In the genomic region with DNA sequence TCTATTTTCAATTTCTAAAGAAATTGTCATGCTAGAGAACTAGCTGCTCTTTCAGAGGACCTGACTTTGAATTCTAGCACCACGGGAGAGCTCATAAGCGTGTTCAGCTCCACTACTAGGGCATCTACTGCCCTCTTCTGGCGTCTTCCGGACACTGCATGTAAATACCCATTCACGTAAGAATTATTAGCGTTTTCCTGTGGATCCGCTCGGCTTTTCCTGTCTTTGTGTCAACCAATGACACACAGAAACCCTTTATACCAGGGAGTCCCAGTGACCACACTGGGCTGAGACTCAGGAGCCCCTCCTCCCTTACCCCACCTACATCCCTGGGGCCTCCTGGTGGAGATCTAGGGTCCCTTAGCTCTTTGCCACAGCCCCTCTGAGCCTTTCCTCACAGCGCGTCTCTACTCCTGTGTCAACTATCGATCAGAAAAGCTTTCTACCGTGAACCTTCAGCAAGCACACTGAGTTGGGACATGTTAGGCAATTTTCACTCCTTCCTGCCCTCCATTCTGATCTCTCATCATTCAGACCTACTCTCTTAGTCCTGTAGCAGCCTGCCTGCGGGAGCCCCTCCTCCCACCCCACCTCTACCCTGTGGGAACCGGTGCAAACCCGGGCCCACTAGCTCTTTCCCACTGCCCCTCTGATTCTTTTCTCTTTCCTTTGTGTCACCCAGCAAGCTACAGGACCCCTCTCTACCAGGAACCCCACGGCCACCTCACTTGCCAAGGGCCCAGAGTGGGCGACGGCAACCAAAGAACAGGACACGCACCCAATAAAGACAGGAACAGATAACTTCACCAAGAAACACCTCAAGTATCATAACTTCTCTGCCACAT, we compare ENCODE assay signal across 8 mouse cellular contexts. TPM values are rescaled to one million over a fixed set of nuclear protein-coding genes. Genes with fewer than 3 reads are reported as not detected.
DNase-seq lines count a peak whose midpoint lies in the region; ATAC-seq lines count a peak whose summit lies in the region.

No protein-coding gene starts in this region.

- H3K9me3 ChIP-seq in embryonic facial prominence, embryonic 11.5 days (replicated peaks; ENCODE audit: control insufficient read depth, low read length), result no peaks in the 10 kb centered on the region
- no peaks in the 10 kb centered on the region for H3K9me3 ChIP-seq in limb, embryonic 13.5 days
- no peaks in the 10 kb centered on the region for H3K9me3 ChIP-seq in midbrain, embryonic 15.5 days

- 3% methylated on average over 19 of the region's 19 CpGs for WGBS in embryonic facial prominence, embryonic 11.5 days
- 2% methylated on average over 19 of the region's 19 CpGs for WGBS in limb, embryonic 13.5 days
- WGBS in midbrain, embryonic 15.5 days, result 3% methylated on average over 19 of the region's 19 CpGs

- H3K27me3 ChIP-seq in embryonic facial prominence, embryonic 11.5 days (ENCODE audit: control insufficient read depth, insufficient read depth, low read length), result no peaks in the 10 kb centered on the region
- H3K27me3 ChIP-seq in limb, embryonic 13.5 days, result peaks cover 40% of the 10 kb centered on the region
- H3K27me3 ChIP-seq in midbrain, embryonic 15.5 days (replicated peaks), result peaks cover 27% of the 10 kb centered on the region

- peak overlapping the region; percentile 57 for H3K9ac ChIP-seq in embryonic facial prominence, embryonic 11.5 days (replicated peaks; ENCODE audit: low read length)
- H3K9ac ChIP-seq in limb, embryonic 13.5 days, result peak overlapping the region; percentile 59
- no peak overlapping the region for H3K9ac ChIP-seq in midbrain, embryonic 15.5 days

- H3K4me1 ChIP-seq in embryonic facial prominence, embryonic 11.5 days (ENCODE audit: control insufficient read depth, insufficient read depth, low read length), result no peaks in the 10 kb centered on the region
- H3K4me1 ChIP-seq in limb, embryonic 13.5 days, result peaks cover 8% of the 10 kb centered on the region; the same call in 1 of the 2 replicates
- peaks cover 3% of the 10 kb centered on the region; the same call in 1 of the 2 replicates for H3K4me1 ChIP-seq in midbrain, embryonic 15.5 days

- H3K36me3 ChIP-seq in embryonic facial prominence, embryonic 11.5 days (replicated peaks; ENCODE audit: control insufficient read depth, insufficient read depth, low read depth, low read length), result no peaks in the 10 kb centered on the region
- H3K36me3 ChIP-seq in limb, embryonic 13.5 days, result no peaks in the 10 kb centered on the region
- H3K36me3 ChIP-seq in midbrain, embryonic 15.5 days (replicated peaks), result no peaks in the 10 kb centered on the region

- peak; percentile 83 for ATAC-seq in embryonic facial prominence, embryonic 11.5 days (replicated peaks; ENCODE audit: insufficient number of reproducible peaks, low FRiP score, low TSS enrichment, low read depth)
- ATAC-seq in limb, embryonic 13.5 days (ENCODE audit: low FRiP score, low read depth), result peak; percentile 77
- peak; percentile 83 for ATAC-seq in midbrain, embryonic 15.5 days (replicated peaks)

- peak overlapping the region; percentile 37 for H3K4me3 ChIP-seq in embryonic facial prominence, embryonic 11.5 days (ENCODE audit: low read depth, low read length)
- peak overlapping the region; percentile 40 for H3K4me3 ChIP-seq in limb, embryonic 13.5 days
- peak overlapping the region; percentile 32 for H3K4me3 ChIP-seq in midbrain, embryonic 15.5 days

- H3K27ac ChIP-seq in embryonic facial prominence, embryonic 11.5 days (replicated peaks; ENCODE audit: low read depth, low read length), result no peak overlapping the region
- H3K27ac ChIP-seq in limb, embryonic 13.5 days, result no peak overlapping the region
- H3K27ac ChIP-seq in midbrain, embryonic 15.5 days, result no peak overlapping the region

- peak; percentile 82 for DNase-seq in 3134 (ENCODE audit: extremely low read depth, insufficient read length, low spot score)
- DNase-seq in adrenal gland, postnatal 14 days, result peak; percentile 90
- peak; percentile 89 for DNase-seq in embryonic facial prominence, embryonic 11.5 days (ENCODE audit: low spot score)
- peak; percentile 96 for DNase-seq in heart, adult 11 months
- peak; percentile 74 for DNase-seq in kidney, adult 11 months
- DNase-seq in spleen, postnatal 14 days (ENCODE audit: low spot score in 2 of 2), result peak; percentile 68 to 79

- peak overlapping the region; percentile 57 for H3K4me2 ChIP-seq in embryonic facial prominence, embryonic 11.5 days (ENCODE audit: low read depth, low read length)
- H3K4me2 ChIP-seq in limb, embryonic 13.5 days (replicated peaks), result peak overlapping the region; percentile 65
- peak overlapping the region; percentile 50 for H3K4me2 ChIP-seq in midbrain, embryonic 15.5 days

RNA-seq across cellular contexts. Expression of gene Abt1, which starts 21.8 kb away (rescaled TPM):
- 5.9 and 6.3 TPM in 2 replicates for total RNA-seq in adrenal gland, postnatal 14 days (2021)
- polyA plus RNA-seq in embryonic facial prominence, embryonic 11.5 days (2014; fragmentation: Nextera tagmentation; extraction: Ambion mirVana), result 15.0 and 16.2 TPM in 2 replicates
- 13.4 and 14.8 TPM in 2 replicates for polyA plus RNA-seq in limb, embryonic 13.5 days (2015; fragmentation: Nextera tagmentation; extraction: Ambion mirVana)
- 9.8 and 9.9 TPM in 2 replicates for polyA plus RNA-seq in midbrain, embryonic 15.5 days (2015; fragmentation: Nextera tagmentation; extraction: Ambion mirVana)

RNA-seq across cellular contexts. Expression of gene Zfp322a, which starts 32.9 kb away (rescaled TPM):
- total RNA-seq in adrenal gland, postnatal 14 days (2021), result 20.6 and 26.1 TPM in 2 replicates
- polyA plus RNA-seq in embryonic facial prominence, embryonic 11.5 days (2014; fragmentation: Nextera tagmentation; extraction: Ambion mirVana), result 72.4 and 76.2 TPM in 2 replicates
- 65.0 and 70.3 TPM in 2 replicates for polyA plus RNA-seq in limb, embryonic 13.5 days (2015; fragmentation: Nextera tagmentation; extraction: Ambion mirVana)
- 52.2 and 55.1 TPM in 2 replicates for polyA plus RNA-seq in midbrain, embryonic 15.5 days (2015; fragmentation: Nextera tagmentation; extraction: Ambion mirVana)
